8 mouse cellular contexts compared by ENCODE assay signal in the genomic region with DNA sequence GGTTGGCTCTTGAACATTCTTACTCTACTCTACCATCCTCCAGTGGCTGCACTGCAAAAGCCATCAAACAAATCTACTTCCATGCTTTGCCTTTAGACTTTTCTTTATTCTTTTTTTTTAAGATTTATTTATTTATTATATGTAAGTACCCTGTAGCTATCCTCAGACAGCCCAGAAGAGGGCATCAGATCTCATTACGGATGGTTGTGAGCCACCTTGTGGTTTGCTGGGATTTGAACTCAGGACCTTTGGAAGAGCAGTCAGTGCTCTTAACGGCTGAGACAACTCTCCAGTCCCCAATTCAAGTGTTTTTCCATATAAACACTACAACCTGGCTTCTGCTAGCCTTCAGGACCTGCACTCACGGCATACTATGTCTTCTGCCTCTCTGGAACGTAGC. TPM values are rescaled to one million over a fixed set of nuclear protein-coding genes. Genes with fewer than 3 reads are reported as not detected.
A peak's percentile ranks its signal among the peaks of the same experiment; 100 is the strongest.
DNase-seq lines count a peak whose midpoint lies in the region; ATAC-seq and TF ChIP-seq lines count a peak whose summit lies in the region.

No protein-coding gene starts in this region.

- no peak for DNase-seq in heart, adult 18-20 months
- no peak for DNase-seq in forebrain, embryonic 11.5 days (ENCODE audit: low spot score)
- DNase-seq in c-Kit-positive CD71-positive TER-119-positive erythroid progenitor cells, embryonic 14.5 days (ENCODE audit: low spot score): no peak
- DNase-seq in layer of hippocampus, adult 9-11 months: no peak
- DNase-seq in right cerebral cortex, postnatal 36 days (ENCODE audit: low spot score in 2 of 2): no peak

- peak; percentile 2 for TF ChIP-seq CTCF in ES-Bruce4 (IDR thresholded peaks at IDR 0.05; ENCODE audit: low read depth, low read length)

- no peak overlapping the region for H3K27ac ChIP-seq in heart, embryonic 15.5 days
- no peak overlapping the region for H3K27ac ChIP-seq in ES-Bruce4 (ENCODE audit: insufficient read depth, low read length)
- no peak overlapping the region for H3K27ac ChIP-seq in forebrain, embryonic 11.5 days (ENCODE audit: low read depth, low read length)
- no peak overlapping the region for H3K27ac ChIP-seq in liver, embryonic 15.5 days (replicated peaks)

- whole genome bisulfite sequencing in heart, embryonic 15.5 days: 82% methylated on average over 4 of the region's 4 CpGs
- WGBS in forebrain, embryonic 11.5 days: 89% methylated on average over 4 of the region's 4 CpGs
- WGBS in liver, embryonic 15.5 days (ENCODE audit: insufficient replicate concordance): 60% methylated on average over 4 of the region's 4 CpGs

- no peaks in the 10 kb centered on the region for H3K9me3 ChIP-seq in heart, embryonic 15.5 days (replicated peaks)
- H3K9me3 ChIP-seq in ES-Bruce4 (replicated peaks; ENCODE audit: control insufficient read depth, insufficient read depth, low read length, poor library complexity, severe bottlenecking): no peaks in the 10 kb centered on the region
- H3K9me3 ChIP-seq in forebrain, embryonic 11.5 days (ENCODE audit: control insufficient read depth, low read length): no peaks in the 10 kb centered on the region
- no peaks in the 10 kb centered on the region for H3K9me3 ChIP-seq in liver, embryonic 15.5 days (replicated peaks)

- ATAC-seq in heart, embryonic 15.5 days (replicated peaks; ENCODE audit: insufficient number of reproducible peaks, insufficient read depth, low FRiP score, low read depth): no peak
- ATAC-seq in forebrain, embryonic 11.5 days (replicated peaks; ENCODE audit: low FRiP score): no peak
- ATAC-seq in liver, embryonic 15.5 days (ENCODE audit: insufficient read depth): no peak

- H3K27me3 ChIP-seq in heart, embryonic 15.5 days: no peaks in the 10 kb centered on the region
- no peaks in the 10 kb centered on the region for H3K27me3 ChIP-seq in ES-Bruce4 (ENCODE audit: control insufficient read depth, insufficient read depth, low read length, poor library complexity, severe bottlenecking)
- no peaks in the 10 kb centered on the region for H3K27me3 ChIP-seq in forebrain, embryonic 11.5 days (ENCODE audit: control insufficient read depth, insufficient read depth, low read length)
- H3K27me3 ChIP-seq in liver, embryonic 15.5 days: no peaks in the 10 kb centered on the region

- no peak for TF ChIP-seq EP300 in ES-Bruce4 (IDR thresholded peaks at IDR 0.05; ENCODE audit: insufficient read depth, low read depth, low read length)

- TF ChIP-seq POLR2A in ES-Bruce4 (IDR thresholded peaks at IDR 0.05; ENCODE audit: insufficient read depth, low read length): no peak

- peak overlapping the region; percentile 81; the same call in 1 of the 2 replicates for H3K4me2 ChIP-seq in heart, embryonic 15.5 days
- H3K4me2 ChIP-seq in forebrain, embryonic 11.5 days (ENCODE audit: low read depth, low read length, severe bottlenecking): peak overlapping the region; percentile 71; the same call in 1 of the 2 replicates
- H3K4me2 ChIP-seq in liver, embryonic 15.5 days: peak overlapping the region; percentile 88

- no peak overlapping the region for H3K9ac ChIP-seq in heart, embryonic 15.5 days
- 0 out of 2 replicates have a peak overlapping the region, but pooled peaks have one; percentile 79 for H3K9ac ChIP-seq in ES-Bruce4 (ENCODE audit: low read depth, poor library complexity, severe bottlenecking)
- no peak overlapping the region for H3K9ac ChIP-seq in forebrain, embryonic 11.5 days (ENCODE audit: low read length)
- no peak overlapping the region for H3K9ac ChIP-seq in liver, embryonic 15.5 days

- H3K4me1 ChIP-seq in heart, embryonic 15.5 days (replicated peaks): peaks cover 22% of the 10 kb centered on the region
- no peaks in the 10 kb centered on the region for H3K4me1 ChIP-seq in ES-Bruce4 (ENCODE audit: control insufficient read depth, insufficient read depth, low read length)
- 0 out of 2 replicates have a peak, but pooled peaks cover 3% of the 10 kb centered on the region for H3K4me1 ChIP-seq in forebrain, embryonic 11.5 days (replicated peaks; ENCODE audit: control insufficient read depth, insufficient read depth, low read length)
- peaks cover 26% of the 10 kb centered on the region for H3K4me1 ChIP-seq in liver, embryonic 15.5 days (replicated peaks)

- H3K36me3 ChIP-seq in heart, embryonic 15.5 days: no peaks in the 10 kb centered on the region
- peaks cover 7% of the 10 kb centered on the region; the same call in 1 of the 2 replicates for H3K36me3 ChIP-seq in ES-Bruce4 (ENCODE audit: control insufficient read depth, insufficient read depth, low read length, poor library complexity, severe bottlenecking)
- no peaks in the 10 kb centered on the region for H3K36me3 ChIP-seq in forebrain, embryonic 11.5 days (ENCODE audit: control insufficient read depth, insufficient read depth, low read length)
- no peaks in the 10 kb centered on the region for H3K36me3 ChIP-seq in liver, embryonic 15.5 days (replicated peaks)

- H3K4me3 ChIP-seq in heart, embryonic 15.5 days: no peak overlapping the region
- H3K4me3 ChIP-seq in ES-Bruce4 (ENCODE audit: low read depth, low read length): no peak overlapping the region
- H3K4me3 ChIP-seq in forebrain, embryonic 11.5 days (ENCODE audit: low read depth, low read length): 0 out of 2 replicates have a peak overlapping the region, but pooled peaks have one; percentile 85
- peak overlapping the region; percentile 95; the same call in 1 of the 2 replicates for H3K4me3 ChIP-seq in liver, embryonic 15.5 days (replicated peaks)

RNA-seq across cellular contexts. Expression of gene Plaa, which starts 1.6 kb away (rescaled TPM):
- 48.3 and 49.5 TPM in 2 replicates for polyA plus RNA-seq in heart, embryonic 15.5 days (2015; fragmentation: Nextera tagmentation; extraction: Ambion mirVana)
- total RNA-seq in heart, adult 18-20 months (2021): 10 to 100 TPM; 44.0 to 51.0 TPM
- 150 and 157 TPM in 2 replicates for polyA plus RNA-seq in ES-Bruce4 (2011; ENCODE audit: insufficient read depth, insufficient read length, low read depth, missing spikeins)
- polyA plus RNA-seq in forebrain, embryonic 11.5 days (2014; fragmentation: Nextera tagmentation; extraction: Ambion mirVana): 94.4 and 110 TPM in 2 replicates
- polyA plus RNA-seq in liver, embryonic 15.5 days (2015; fragmentation: Nextera tagmentation; extraction: Ambion mirVana): 25.9 and 26.4 TPM in 2 replicates

RNA-seq across cellular contexts. Expression of gene Ift74, which starts 12.9 kb away (rescaled TPM):
- polyA plus RNA-seq in heart, embryonic 15.5 days (2015; fragmentation: Nextera tagmentation; extraction: Ambion mirVana): 12.3 and 13.9 TPM in 2 replicates
- 1 to 10 TPM; 3.2 to 4.5 TPM for total RNA-seq in heart, adult 18-20 months (2021)
- 15.0 and 15.1 TPM in 2 replicates for polyA plus RNA-seq in ES-Bruce4 (2011; ENCODE audit: insufficient read depth, insufficient read length, low read depth, missing spikeins)
- polyA plus RNA-seq in forebrain, embryonic 11.5 days (2014; fragmentation: Nextera tagmentation; extraction: Ambion mirVana): 70.7 and 80.7 TPM in 2 replicates
- polyA plus RNA-seq in liver, embryonic 15.5 days (2015; fragmentation: Nextera tagmentation; extraction: Ambion mirVana): 1.8 and 1.9 TPM in 2 replicates

RNA-seq across cellular contexts. Expression of gene Caap1, which starts 44.8 kb away (rescaled TPM):
- polyA plus RNA-seq in heart, embryonic 15.5 days (2015; fragmentation: Nextera tagmentation; extraction: Ambion mirVana): 9.5 and 10.0 TPM in 2 replicates
- total RNA-seq in heart, adult 18-20 months (2021): 1 to 10 TPM; 2.7 to 3.6 TPM
- 25.2 and 28.8 TPM in 2 replicates for polyA plus RNA-seq in ES-Bruce4 (2011; ENCODE audit: insufficient read depth, insufficient read length, low read depth, missing spikeins)
- 27.2 and 31.4 TPM in 2 replicates for polyA plus RNA-seq in forebrain, embryonic 11.5 days (2014; fragmentation: Nextera tagmentation; extraction: Ambion mirVana)
- polyA plus RNA-seq in liver, embryonic 15.5 days (2015; fragmentation: Nextera tagmentation; extraction: Ambion mirVana): 7.5 and 9.1 TPM in 2 replicates

RNA-seq across cellular contexts. Expression of gene Gm10306, which starts 45.0 kb away (rescaled TPM):
- polyA plus RNA-seq in heart, embryonic 15.5 days (2015; fragmentation: Nextera tagmentation; extraction: Ambion mirVana): not detected in 2 replicates
- total RNA-seq in heart, adult 18-20 months (2021): not detected
- not detected in 2 replicates for polyA plus RNA-seq in ES-Bruce4 (2011; ENCODE audit: insufficient read depth, insufficient read length, low read depth, missing spikeins)
- not detected in 2 replicates for polyA plus RNA-seq in forebrain, embryonic 11.5 days (2014; fragmentation: Nextera tagmentation; extraction: Ambion mirVana)
- not detected in 2 replicates for polyA plus RNA-seq in liver, embryonic 15.5 days (2015; fragmentation: Nextera tagmentation; extraction: Ambion mirVana)

RNA-seq across cellular contexts. Expression of gene Lrrc19, which starts 48.5 kb away (rescaled TPM):
- polyA plus RNA-seq in heart, embryonic 15.5 days (2015; fragmentation: Nextera tagmentation; extraction: Ambion mirVana): 0.21 and 0.39 TPM in 2 replicates
- total RNA-seq in heart, adult 18-20 months (2021): not detected
- not detected in 2 replicates for polyA plus RNA-seq in ES-Bruce4 (2011; ENCODE audit: insufficient read depth, insufficient read length, low read depth, missing spikeins)
- 1.1 and 1.4 TPM in 2 replicates for polyA plus RNA-seq in forebrain, embryonic 11.5 days (2014; fragmentation: Nextera tagmentation; extraction: Ambion mirVana)
- 0.03 and 0.07 TPM in 2 replicates for polyA plus RNA-seq in liver, embryonic 15.5 days (2015; fragmentation: Nextera tagmentation; extraction: Ambion mirVana)

Comparison
In these comparisons a context has a peak if more than half of its experiments do, and no peak if none do; other contexts are left out.
1. H3K4me3 ChIP-seq: peak in forebrain, embryonic 11.5 days (single experiment) and liver, embryonic 15.5 days (single experiment); none in heart, embryonic 15.5 days (single experiment) and ES-Bruce4 (single experiment).
2. Peak in every context shown above with its lines, with median percentiles within 50 percentile points of each other: H3K4me2 ChIP-seq.